Mouse (Mus musculus): Measurements from ENCODE around the gene Nt5e.

Gene Nt5e

DNA sequence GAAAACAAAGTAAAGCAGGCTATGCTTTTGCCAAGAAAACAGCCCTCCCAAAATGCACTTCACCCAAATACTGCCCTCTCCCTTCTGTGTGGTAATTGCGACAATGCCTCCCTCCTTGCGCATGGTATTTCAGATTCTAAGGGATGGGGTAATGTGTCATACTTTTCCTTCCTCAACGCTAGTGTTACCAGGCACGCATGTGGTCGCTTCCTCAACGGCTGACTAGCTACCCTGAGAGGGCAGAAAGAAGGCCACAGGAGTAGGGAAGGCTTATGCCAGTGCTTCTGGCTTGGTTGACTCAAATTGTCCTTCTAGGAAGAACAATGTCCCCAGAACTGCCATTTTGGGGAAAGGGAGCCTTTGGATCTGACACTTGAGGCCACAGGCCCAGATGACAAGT lies 21.6 kb downstream of the Nt5e start:
- no peak for DNase-seq

DNA sequence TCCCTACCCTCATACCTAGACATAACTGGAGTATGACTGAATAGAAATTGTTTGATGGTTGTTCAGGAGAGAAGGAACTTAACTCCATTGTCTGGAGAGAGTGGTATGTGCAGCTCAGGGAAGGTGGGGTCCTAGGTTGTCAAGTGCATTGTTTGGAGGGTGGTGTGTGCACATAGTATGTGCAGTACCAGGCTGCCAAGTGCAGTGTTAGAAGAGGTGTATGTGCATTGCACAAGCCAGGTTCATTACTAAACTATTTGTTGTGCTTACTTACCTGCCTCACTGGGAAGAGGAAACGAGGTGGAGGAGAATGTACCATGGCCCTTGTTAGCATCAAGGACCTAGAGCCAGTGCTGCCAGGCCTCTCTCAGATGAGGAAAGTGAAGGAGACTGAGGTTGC lies 23.3 kb downstream of the Nt5e start:
- DNase-seq, result no peak

DNA sequence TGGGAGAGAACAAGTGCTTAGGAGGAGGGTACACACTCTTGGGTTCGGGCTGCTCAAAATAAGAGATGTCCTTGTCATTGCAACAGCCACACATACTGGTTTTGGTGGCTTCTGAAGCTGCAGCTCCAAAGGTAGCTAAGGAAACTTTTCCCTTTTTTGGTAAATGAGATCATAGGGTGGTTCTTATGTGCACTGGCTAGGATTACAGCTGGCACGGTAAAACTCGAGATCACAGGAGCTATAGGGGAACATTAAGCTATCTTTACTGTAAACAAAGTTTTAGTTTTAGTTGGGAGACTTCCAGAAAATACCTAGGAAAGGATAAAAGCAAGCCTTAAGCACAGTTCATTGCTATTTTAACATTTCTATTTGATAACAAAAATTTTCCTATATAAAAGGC lies 24.2 kb downstream of the Nt5e start:
- no peak for DNase-seq

DNA sequence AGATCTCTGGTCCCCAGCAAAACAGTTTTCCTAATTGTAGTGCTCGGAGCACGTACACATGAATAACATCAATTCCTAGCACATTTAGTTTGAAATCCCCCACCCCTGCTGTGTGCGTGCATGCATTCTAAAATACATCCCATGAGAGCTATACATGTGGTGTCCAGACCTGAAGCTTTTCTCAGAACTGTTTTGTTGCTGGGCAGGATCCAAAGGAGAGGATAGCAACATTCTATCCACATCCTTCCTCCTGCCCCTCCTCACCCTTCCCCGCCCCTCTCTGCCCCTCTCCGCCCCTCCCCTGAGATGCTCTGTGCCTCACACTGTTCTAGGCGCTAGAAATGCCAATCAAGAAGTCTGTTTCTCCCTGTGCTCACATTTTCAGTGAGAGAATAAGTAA lies 25.7 kb downstream of the Nt5e start:
- no peak for DNase-seq

DNA sequence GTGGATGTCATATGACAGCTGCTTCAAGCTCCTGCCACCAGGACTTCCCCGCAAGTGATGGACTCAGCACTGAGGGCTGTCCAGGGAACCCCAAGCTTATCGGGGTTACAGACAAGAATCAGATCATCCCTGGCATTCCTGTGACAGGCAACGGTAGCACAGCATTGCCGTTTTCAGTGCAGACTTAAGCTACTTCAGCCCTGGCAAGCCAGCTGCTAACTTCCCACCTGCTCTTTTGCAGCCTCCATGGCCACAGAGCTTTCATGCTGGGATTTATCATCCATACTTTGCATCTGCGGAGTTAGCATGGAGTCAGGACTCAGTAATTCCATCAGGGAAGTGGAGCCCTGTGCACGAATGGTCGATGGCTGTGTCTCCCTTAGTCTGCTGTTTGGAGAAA lies 26.5 kb downstream of the Nt5e start:
- DNase-seq, result no peak

DNA sequence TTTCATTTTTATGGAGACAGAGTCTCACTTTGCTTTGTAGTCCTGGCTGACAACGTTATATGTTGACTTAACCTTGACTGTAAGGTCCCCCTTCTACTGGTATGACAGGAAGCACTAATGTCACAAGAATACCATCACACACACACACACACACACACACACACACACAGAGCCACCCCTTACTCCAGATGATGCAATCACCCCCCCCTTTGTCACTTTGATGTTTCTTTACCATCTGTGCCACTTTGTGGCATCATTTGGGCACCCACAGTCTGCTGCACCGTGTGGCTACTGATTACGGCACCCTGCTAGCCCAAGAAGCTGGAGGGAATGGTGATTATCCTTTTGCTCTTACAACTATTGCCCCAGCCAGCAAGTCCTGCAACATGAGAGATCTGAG lies 30.2 kb downstream of the Nt5e start:
- no peak for DNase-seq

DNA sequence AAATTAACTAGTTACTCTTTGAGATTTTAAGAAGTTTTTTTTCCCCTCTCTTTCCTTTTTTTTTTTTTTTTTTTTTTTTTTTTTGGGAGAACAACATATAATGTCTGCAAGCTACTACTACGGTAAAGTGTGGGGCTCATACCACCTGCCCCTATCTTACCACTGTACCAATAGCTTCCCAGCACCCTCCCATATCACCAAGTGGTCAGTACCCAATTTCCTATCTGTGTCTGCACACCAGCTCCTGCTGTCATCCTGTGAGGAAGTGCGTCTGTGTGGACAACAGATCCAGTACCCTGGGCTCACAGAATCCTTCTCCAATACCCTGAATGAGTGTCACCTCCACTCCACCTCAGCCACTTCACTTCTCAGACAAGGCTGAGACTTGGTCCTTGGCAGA lies 32.1 kb downstream of the Nt5e start:
- no peak for DNase-seq

DNA sequence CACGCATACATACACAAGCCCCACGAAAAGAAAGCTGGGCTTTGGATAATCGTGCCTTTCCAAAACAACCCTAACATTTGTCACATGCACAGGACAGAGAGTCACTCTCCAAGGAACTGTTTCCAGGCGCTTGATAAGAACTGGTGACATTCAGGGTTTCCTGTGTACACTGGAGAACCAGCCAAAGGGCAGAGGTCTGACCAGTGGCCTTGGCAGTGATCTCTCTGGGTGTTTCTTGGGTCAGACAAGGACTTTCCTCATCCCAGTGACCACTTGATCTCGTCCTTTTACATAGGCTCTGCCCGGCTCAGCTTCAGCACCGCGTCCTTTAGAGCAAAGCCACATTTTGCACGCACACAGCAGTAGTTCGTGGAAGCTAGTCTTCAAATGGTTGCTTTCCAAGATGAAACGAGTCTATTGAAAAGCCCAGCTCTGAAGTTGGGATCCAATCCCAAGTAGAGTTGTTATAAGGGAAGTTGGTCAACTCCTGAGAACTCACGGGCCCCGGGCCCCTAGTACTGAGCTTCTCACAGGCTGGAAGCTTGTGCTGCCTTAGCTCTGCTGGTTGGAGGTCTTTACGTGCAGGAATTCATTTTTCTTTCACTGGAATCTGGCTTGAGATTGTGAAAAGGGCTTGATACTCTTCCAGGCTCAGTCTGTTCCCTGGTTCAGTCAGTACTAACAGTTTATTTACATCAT lies 34.4 kb downstream of the Nt5e start:
- peak; percentile 64 for DNase-seq

DNA sequence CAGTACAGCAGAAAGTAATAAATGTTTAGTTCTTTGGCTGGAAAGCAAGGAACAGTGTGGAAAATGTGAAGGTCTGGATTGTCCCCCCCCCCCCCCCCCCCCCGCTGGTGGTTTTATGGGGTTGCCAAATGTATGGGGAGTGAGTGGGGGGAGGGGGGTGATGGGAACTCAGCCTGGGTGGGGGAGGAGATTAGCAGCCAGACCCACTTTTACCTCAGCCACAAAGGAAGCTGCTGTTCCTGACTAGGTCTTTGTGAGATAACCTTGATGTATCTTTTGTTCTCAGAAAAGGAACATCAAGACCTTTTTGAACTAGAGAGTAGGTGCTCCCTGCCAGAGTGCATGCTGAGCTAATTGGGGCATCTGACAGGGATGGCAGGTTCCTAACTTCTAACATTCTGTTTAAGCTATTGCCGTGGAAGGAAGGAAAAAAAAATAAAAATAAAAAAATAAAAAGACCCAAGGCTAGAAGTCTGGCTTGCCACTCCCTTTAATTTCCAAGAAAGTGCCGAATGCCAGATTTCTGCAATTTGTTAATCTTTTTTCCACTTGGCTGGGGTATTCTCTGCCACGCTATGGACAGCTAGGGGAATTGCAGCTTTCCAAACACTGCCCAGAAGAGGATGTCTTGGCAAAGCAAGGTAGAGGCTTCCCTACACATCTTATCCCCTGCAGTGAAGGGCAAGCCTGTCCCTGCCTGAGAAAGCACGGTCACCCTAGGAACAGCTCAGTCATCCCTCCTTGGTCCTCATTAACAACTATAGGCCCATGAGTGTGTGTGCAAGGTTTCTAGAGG lies 35.3 kb downstream of the Nt5e start:
- no peak for DNase-seq

DNA sequence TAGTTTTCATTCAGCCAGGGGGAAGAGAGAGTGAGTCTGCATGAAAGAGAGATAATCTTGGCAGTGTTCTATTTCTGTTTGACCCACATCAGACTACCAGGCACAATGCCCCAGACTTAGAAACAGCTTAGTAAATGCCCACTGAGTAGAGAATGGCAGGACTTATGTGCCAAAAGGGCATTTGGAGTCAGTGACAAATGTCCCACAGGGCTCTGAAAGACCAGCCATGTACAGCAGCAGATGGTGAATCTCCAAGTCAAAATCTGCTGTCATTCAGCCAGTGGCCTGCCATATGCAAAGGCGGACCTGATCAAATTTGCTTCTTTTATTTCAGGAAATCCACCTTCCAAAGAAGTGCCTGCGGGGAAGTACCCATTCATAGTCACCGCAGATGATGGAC lies 36.1 kb downstream of the Nt5e start:
- DNase-seq, result no peak

DNA sequence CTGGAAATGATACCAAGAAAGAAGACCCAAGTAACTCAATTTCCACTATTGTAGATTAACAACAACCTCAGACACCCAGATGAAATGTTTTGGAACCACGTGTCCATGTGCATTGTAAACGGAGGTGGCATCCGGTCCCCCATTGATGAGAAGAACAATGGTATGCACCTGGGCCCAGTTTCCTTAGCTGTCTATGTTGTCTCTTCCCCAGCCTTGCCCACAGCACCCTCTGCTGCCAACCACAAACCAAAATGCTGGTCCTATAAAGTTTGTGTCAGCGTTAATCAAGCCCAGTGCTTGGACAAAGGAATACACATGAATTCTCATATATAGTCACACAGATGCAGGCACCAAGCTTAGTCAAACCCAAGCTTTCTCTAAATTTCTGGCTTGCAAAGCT lies 39.3 kb downstream of the Nt5e start:
- peak; percentile 18 for DNase-seq

DNA sequence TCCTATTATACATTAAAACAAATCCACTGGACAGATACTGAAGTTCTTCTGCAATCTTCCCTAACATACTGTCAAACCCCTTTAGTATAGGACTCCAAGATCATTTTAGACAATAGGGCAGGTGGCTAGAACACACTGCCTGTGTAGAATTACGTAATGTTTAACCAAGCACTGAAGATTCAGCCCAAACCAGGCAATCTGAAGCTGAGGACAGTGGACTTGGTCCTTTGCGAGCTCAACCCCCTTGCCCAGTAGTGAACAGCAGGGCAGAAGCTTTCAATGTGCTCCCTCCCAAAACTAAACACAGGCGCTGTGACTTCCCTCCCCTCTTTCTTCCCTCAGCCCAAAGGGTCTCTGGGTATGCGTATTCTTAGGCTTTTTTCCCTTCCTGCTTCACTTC lies 39.8 kb downstream of the Nt5e start:
- peak; percentile 64 for DNase-seq

DNA sequence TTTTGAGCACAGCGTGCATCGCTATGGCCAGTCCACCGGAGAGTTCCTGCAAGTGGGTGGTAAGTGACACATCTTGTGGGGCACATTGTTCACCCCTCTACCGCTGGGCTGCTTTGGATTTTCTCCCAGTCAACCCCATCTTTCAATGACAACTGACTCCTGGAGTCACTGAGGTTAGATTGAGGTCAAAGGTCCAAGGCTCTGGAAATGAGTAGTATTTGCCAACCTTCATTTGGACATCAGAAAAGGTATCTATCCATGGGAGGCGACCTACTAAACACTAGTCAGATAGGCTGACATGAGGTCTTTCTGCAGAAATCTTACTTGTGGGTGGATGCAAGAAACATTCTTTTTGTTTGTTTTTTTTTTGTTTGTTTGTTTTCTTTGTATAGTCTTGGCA lies 40.3 kb downstream of the Nt5e start:
- no peak for DNase-seq

DNA sequence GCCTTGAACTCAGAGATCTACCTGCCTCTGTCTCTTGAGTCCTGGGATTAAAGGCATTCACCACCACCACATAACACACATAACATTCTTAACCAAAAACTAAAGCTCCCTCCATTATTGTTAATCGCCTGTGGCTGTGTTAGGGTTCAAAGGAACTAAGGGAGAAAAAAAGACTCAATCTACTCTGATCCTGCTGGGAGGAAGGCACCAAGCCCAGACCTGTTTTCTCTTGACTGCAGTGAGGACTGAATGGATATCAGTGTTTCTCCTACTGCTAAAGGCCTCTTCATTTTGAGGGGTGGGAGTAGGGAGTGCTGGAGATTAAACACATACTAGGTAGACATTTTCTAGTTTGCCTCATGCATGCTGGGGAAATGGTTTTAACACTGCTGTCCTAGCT lies 40.8 kb downstream of the Nt5e start:
- no peak for DNase-seq

DNA sequence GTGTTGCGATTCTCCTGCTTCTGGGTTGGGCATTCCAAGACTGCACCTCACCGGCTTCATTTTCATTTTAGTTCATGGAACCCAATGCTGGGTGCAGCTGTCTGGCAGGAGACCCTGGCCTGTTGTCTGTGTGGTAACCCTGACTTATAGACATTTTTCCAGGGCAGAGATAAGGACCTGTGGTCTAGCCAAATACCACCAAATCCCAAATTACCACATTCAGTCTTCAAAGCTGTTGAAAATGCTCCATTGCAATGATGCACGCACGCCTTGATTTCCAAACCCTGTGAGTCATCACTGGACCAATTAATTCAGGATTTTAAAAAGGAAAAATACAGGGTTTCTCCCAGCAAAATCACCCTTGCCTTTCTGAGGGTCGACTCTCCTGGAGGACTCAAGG lies 41.5 kb downstream of the Nt5e start:
- no peak for DNase-seq

DNA sequence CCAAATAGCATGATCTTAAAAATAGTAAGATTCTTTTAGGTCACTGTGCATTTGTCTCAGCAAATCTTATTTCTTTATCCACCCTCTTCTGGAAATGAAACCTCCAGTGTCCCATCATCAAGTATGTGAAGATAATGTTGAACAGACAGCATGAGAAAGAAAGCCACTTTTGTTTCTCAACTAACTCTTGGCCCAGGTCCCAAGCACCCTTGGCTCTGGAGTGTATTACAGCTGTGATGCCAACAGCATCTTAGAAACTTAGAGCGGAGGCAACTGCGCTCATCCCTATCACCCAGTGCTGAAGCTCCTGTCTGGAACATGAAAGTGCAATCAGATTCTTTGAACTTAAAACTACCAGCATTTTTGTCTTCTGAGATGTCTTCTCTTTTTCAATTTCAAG lies 42.7 kb downstream of the Nt5e start:
- DNase-seq, result no peak

DNA sequence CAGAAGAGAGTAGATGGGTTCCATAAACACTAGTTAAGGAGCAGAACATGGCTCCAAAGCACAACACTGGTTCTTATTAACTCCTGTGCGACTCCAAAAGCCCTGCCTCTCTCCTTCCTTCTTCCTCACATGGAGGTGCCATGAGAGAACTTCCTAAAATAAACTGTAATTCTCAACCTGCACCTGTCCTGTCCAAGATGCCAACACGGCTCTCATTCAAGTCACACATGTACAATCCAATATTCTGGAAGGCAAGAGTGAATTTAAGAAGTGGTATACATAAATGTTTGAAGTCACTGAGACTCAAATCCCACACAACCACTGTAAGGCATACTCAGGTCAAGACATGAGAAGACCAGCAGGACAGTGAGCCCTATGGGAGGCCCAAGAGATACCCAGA lies 44.2 kb downstream of the Nt5e start:
- DNase-seq, result no peak

DNA sequence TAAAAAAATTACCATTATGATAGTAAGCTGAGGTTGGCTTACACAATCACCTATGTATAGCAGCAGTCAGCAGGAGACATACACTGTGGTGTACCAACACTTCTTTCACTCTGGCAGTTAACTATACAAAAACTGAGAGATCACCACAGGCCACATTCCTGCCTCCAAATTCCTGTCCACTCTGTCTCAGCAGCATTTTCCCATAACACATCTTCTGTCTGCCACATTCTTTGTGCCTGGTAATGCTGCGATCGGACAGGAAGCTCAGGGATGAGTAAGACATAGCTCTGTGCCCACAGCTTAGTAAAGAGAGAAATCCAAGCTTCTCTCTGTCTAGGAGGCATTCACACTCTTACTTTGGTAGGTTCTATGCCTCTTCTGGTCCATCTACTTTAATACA lies 46.0 kb downstream of the Nt5e start:
- DNase-seq, result no peak

DNA sequence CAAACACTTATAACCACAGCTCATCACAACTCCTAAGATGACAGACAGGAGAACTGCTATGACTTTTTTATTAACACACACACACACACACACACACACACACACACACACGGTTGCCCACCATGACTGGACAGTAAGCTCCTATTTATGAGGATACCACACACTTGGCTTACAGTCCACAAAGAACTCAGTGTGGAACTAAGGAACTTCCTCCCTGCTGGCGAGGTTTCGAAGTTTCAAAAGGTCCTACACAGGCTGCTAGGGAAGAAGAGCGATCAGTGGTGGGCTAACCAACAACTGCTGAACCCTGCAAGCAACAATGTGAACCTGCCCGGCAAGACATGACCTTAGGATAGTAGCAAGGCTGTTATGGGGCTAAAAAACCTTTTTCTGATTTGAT lies 50.5 kb downstream of the Nt5e start:
- DNase-seq, result no peak

DNA sequence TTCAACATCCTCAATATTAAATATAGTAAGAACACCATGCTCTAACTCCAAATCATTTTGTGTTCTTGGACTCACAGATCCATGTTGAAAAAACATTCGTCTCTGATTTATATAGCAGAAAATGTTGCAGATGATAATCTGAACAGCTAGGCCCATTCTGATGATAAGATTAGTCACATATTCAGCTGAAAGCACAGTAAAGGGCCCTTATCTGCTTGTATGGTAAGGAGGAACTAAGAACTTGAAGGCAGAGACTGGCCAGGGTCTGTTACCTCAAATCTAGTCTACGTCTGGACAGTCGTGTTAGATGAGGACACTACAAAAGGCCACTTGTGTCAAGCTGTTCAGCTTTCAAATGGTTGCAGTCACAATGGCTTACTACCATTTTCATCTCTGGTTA lies 52.1 kb downstream of the Nt5e start:
- DNase-seq, result no peak

DNA sequence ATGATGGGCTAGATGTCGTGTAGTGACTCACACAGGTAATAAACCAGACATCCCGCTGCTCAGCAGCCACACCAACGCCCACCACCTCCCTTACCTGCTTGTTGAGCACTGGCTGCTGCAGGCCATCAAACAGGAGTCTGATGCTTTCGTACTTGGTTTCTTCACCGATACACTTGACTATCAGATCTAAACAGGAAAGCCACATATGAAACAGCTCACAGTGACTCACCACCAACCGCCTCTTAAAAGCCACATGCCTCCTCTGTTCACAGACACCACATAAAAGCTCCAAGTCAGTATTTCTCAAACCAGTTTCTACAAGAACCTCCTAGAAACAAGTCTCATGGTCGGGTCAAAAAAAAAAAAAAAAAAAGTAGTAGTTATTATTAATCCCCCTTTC lies 53.1 kb downstream of the Nt5e start:
- no peak for DNase-seq

DNA sequence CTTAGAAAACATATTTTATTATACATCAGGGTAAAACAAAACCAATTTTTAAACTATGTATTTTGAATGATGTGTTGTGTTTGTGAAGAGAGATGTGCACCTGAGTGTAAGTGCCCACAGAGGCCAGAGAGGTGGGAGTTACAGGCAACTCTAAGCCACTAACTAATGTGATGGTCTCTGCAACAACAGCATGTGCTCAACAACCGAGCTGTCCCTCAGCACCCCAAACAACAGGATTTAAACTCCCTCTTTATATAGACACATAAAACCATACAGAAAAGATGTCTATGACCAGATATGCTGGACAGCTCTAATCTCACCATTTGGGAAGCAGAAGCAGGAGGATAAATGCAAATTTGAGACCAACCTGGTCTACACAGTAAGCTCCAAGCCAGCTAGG lies 53.5 kb downstream of the Nt5e start:
- DNase-seq, result no peak

DNA sequence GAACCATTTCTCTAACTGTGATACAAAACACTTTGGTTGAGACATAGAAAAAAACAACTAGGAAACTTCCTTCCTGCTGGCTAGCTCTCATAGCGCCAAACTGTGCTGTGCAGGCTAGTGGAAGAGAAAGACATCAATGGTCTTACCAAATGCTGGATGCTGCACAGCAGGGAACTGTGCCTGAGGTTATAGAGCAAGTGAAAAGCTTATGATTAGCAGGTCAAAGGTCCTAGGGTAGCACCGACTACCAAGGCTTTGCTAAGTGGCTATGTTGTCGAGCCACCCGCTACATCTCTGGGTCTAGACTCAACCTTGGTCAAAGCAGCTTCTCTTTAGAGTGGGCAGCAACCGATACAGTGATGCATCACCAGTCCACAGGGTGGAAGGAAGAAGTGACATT lies 61.8 kb downstream of the Nt5e start:
- DNase-seq, result no peak

DNA sequence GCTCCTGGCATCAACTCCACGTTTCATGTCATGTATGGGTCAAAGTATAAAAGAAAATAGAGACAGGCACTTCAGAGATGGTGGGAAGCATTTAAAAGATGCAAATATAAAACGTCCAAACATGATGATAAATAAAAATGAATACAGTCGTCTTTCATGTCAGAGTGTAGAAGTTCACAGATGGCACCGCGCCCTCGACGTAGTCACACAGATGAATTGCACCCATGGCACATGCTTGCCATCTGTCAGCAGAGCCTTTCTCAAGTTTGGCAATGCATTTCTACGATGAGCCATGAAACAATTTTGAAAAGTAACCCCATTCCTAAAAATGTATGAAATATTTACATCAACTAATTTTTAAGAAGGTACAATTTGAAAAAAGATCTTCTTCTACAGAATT lies 67.9 kb downstream of the Nt5e start:
- no peak for DNase-seq

DNA sequence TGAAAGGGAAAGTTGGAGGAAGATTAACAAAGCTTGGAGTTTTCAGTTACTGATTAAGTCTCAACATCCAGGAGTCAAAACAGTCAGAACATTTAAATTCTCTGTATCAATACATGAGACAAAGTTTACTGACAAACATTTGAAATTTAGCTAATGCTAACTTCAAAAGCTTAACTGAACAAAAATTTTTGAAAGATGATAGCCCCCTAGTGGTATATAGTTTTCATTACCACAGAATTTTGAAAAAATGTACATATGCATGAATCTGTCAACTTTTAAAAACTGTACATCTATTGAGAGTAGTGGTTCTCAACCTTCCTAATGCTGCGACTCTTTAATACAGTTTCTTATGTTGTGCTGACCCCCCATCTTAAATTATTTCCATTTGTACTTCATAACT lies 71.5 kb downstream of the Nt5e start:
- no peak for DNase-seq

Data from kidney, adult 9 months (tissue).